Mouse (Mus musculus): ENCODE data around the gene Cfap20. TPM values are rescaled to one million over a fixed set of nuclear protein-coding genes. Genes with fewer than 3 reads are reported as not detected.

The Cfap20 gene
- polyA plus RNA-seq, 2 experiments: 30.1 to 34.8 TPM

DNA sequence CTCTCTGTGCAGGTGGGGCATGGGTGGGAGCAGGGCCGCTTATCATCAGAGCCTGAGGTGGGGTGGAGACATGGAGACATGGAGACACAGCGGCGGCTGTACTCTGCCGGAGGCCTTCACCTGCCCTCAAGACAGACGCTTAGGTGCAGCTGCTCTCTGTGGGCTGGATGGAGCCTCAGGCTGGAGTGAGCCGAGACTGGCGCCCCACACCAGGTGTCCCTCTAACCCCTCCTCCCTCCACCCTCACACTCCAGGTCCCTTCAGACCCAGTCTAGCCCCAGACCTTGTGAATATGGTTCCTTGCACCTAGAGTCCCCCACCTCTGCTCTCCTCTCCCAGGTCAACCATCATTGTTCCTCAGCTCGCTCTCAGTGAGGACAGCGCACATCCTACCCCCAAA, 35.5 kb downstream of the Cfap20 start:
- no peak for DNase-seq (ENCODE audit: low read depth in 3 of 3, low spot score in 3 of 3)
- ATAC-seq (ENCODE audit: insufficient read depth): no peak
- 60% methylated on average over 9 of the region's 9 CpGs for WGBS (ENCODE audit: insufficient replicate concordance)
- Histone ChIP-seq H3K4me2 (ENCODE audit: low read depth) (no peak overlapping the region), H3K4me1 (replicated peaks; ENCODE audit: control insufficient read depth in 2 of 2, insufficient read depth in 2 of 2, low read length in 1 of 2) (no peaks in the 10 kb centered on the region), H3K27ac (no peak overlapping the region), H3K4me3 (ENCODE audit: insufficient read depth in 1 of 2, low read depth in 2 of 2, low read length in 2 of 2) (no peak overlapping the region), H3K27me3 (ENCODE audit: control insufficient read depth, insufficient read depth, low read length) (no peaks in the 10 kb centered on the region), H3K36me3 (replicated peaks; ENCODE audit: control insufficient read depth, insufficient read depth, low read depth) (no peaks in the 10 kb centered on the region), H3K9ac (replicated peaks) (no peak overlapping the region), H3K9me3 (ENCODE audit: control insufficient read depth, low read length) (no peaks in the 10 kb centered on the region)
- no peak for TF ChIP-seq EP300 (IDR thresholded peaks at IDR 0.05; ENCODE audit: low read depth)
- no peak for TF ChIP-seq CTCF (IDR thresholded peaks at IDR 0.05; ENCODE audit: low read depth)

- ATAC-seq (ENCODE audit: insufficient read depth): no peak
- DNase-seq (ENCODE audit: low read depth in 3 of 3, low spot score in 3 of 3): no peak
- H3K27me3 ChIP-seq (ENCODE audit: control insufficient read depth, insufficient read depth, low read length): no peaks in the 10 kb centered on the region
- no peak overlapping the region for H3K4me2 ChIP-seq (ENCODE audit: low read depth)
- no peak overlapping the region for H3K27ac ChIP-seq
- 28% methylated on average over 5 of the region's 5 CpGs for WGBS (ENCODE audit: insufficient replicate concordance)
- H3K4me1 ChIP-seq (replicated peaks; ENCODE audit: control insufficient read depth in 2 of 2, insufficient read depth in 2 of 2, low read length in 1 of 2): no peaks in the 10 kb centered on the region
- TF ChIP-seq CTCF (IDR thresholded peaks at IDR 0.05; ENCODE audit: low read depth) (no peak), EP300 (IDR thresholded peaks at IDR 0.05; ENCODE audit: low read depth) (no peak)
- H3K36me3 ChIP-seq (replicated peaks; ENCODE audit: control insufficient read depth, insufficient read depth, low read depth): no peaks in the 10 kb centered on the region
- H3K9ac ChIP-seq (replicated peaks): no peak overlapping the region
- H3K4me3 ChIP-seq (ENCODE audit: insufficient read depth in 1 of 2, low read depth in 2 of 2, low read length in 2 of 2): no peak overlapping the region
- H3K9me3 ChIP-seq (ENCODE audit: control insufficient read depth, low read length): no peaks in the 10 kb centered on the region
These were observed 37.5 kb downstream of the Cfap20 start for GRCm38 (mm10) chr8:95397201-95397600.

DNA sequence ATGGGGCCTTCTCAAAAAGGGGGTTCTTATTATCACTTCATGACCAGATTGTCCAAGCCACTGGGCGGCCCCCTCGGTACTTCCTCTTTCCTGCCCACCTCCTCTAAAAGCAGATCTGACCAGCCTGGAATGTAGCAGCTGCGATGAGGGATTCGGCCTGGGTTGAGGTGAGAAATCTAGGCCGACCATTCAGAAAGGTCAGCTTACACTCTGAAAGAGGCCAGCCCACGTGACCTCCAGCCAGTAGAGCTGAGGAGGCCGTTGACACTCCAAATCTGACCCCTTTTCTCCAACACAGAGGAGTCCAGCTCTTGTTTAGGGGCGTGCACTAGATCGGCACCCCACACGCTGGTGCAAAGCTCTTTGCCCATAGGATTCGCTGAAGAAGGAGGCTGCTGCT, 37.9 kb downstream of the Cfap20 start:
- Histone ChIP-seq H3K9ac (replicated peaks) (no peak overlapping the region), H3K27me3 (ENCODE audit: control insufficient read depth, insufficient read depth, low read length) (no peaks in the 10 kb centered on the region)
- 29% methylated on average over 11 of the region's 11 CpGs for WGBS (ENCODE audit: insufficient replicate concordance)

DNA sequence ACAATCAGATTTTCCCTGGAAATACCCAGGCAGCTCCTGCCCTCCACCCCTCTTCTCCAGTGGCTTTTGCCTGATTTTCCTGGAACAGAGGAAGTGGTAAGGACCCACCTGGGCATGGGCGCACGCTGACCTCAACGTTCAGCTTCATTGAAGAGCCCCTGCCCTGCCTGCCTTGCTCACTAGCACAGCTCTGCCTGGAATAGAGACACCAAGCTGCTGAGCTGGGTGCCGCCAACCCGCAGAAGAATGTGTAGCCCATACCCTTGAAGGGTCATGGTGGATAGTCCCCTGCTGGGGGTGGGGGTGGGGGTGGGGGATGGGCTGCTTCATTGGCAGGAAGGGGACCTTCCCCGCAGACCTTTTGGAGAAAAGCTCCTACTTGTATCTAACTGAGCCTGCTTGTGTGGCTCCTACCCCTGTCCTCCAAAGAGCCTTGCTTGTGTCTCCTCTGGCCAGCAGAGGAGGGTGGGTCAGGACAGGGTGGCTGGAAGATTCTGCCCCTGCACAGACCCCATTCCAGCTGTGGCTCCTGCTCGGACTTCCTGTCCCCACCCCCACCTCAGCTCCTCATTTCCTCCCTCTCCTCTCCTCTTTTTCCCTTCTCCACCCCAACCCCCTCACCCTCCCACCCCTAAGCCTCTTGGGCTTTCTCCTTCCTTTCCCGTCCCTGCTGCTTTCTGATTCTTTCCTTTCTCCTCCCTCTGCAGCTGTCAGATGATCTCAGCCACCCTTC, 39.3 kb downstream of the Cfap20 start:
- Histone ChIP-seq H3K4me1 (replicated peaks; ENCODE audit: control insufficient read depth in 2 of 2, insufficient read depth in 2 of 2, low read length in 1 of 2) (peaks cover 0 to under 1% of the 10 kb centered on the region in 2 experiments; a peak in 1 of 4 replicates), H3K27me3 (ENCODE audit: control insufficient read depth, insufficient read depth, low read length) (no peaks in the 10 kb centered on the region), H3K36me3 (replicated peaks; ENCODE audit: control insufficient read depth, insufficient read depth, low read depth) (no peaks in the 10 kb centered on the region), H3K4me3 (ENCODE audit: insufficient read depth in 1 of 2, low read depth in 2 of 2, low read length in 2 of 2) (no peak overlapping the region), H3K9ac (replicated peaks) (no peak overlapping the region), H3K9me3 (ENCODE audit: control insufficient read depth, low read length) (no peaks in the 10 kb centered on the region), H3K27ac (no peak overlapping the region), H3K4me2 (ENCODE audit: low read depth) (no peak overlapping the region)
- TF ChIP-seq EP300 (IDR thresholded peaks at IDR 0.05; ENCODE audit: low read depth) (no peak), CTCF (IDR thresholded peaks at IDR 0.05; ENCODE audit: low read depth) (no peak)
- no peak for DNase-seq (ENCODE audit: low read depth in 3 of 3, low spot score in 3 of 3)
- WGBS (ENCODE audit: insufficient replicate concordance): 19% methylated on average over 8 of the region's 8 CpGs
- ATAC-seq (ENCODE audit: insufficient read depth): no peak

More for the DNA sequence above, 37.9 kb downstream of the Cfap20 start:
- Histone ChIP-seq H3K4me2 (ENCODE audit: low read depth) (no peak overlapping the region), H3K4me1 (replicated peaks; ENCODE audit: control insufficient read depth in 2 of 2, insufficient read depth in 2 of 2, low read length in 1 of 2) (no peaks in the 10 kb centered on the region), H3K27ac (no peak overlapping the region), H3K4me3 (ENCODE audit: insufficient read depth in 1 of 2, low read depth in 2 of 2, low read length in 2 of 2) (no peak overlapping the region), H3K36me3 (replicated peaks; ENCODE audit: control insufficient read depth, insufficient read depth, low read depth) (no peaks in the 10 kb centered on the region), H3K9me3 (ENCODE audit: control insufficient read depth, low read length) (no peaks in the 10 kb centered on the region)
- TF ChIP-seq EP300 (IDR thresholded peaks at IDR 0.05; ENCODE audit: low read depth) (no peak), CTCF (IDR thresholded peaks at IDR 0.05; ENCODE audit: low read depth) (no peak)
- DNase-seq (ENCODE audit: low read depth in 3 of 3, low spot score in 3 of 3) (no peak), ATAC-seq (ENCODE audit: insufficient read depth) (no peak)

- Histone ChIP-seq H3K4me2 (ENCODE audit: low read depth) (no peak overlapping the region), H3K36me3 (replicated peaks; ENCODE audit: control insufficient read depth, insufficient read depth, low read depth) (no peaks in the 10 kb centered on the region), H3K9me3 (ENCODE audit: control insufficient read depth, low read length) (no peaks in the 10 kb centered on the region), H3K9ac (replicated peaks) (no peak overlapping the region), H3K4me1 (replicated peaks; ENCODE audit: control insufficient read depth in 2 of 2, insufficient read depth in 2 of 2, low read length in 1 of 2) (peaks cover 0 to 4% of the 10 kb centered on the region in 2 experiments; a peak in 1 of 4 replicates), H3K4me3 (ENCODE audit: insufficient read depth in 1 of 2, low read depth in 2 of 2, low read length in 2 of 2) (no peak overlapping the region), H3K27ac (no peak overlapping the region), H3K27me3 (ENCODE audit: control insufficient read depth, insufficient read depth, low read length) (no peaks in the 10 kb centered on the region)
- DNase-seq (ENCODE audit: low read depth in 3 of 3, low spot score in 3 of 3) (no peak), ATAC-seq (ENCODE audit: insufficient read depth) (no peak)
- TF ChIP-seq EP300 (IDR thresholded peaks at IDR 0.05; ENCODE audit: low read depth): no peak
- no peak for TF ChIP-seq CTCF (IDR thresholded peaks at IDR 0.05; ENCODE audit: low read depth)
- 18% methylated on average over 5 of the region's 5 CpGs for WGBS (ENCODE audit: insufficient replicate concordance)
These were observed 42.1 kb downstream of the Cfap20 start for GRCm38 (mm10) chr8:95392604-95393003.

Measured in liver, embryonic 14.5 days (tissue).